Mouse (Mus musculus) stomach, embryonic 14.5 days (tissue): Measurements from ENCODE around the gene Igfbp1. TPM values are rescaled to one million over a fixed set of nuclear protein-coding genes. Genes with fewer than 3 reads are reported as not detected.
"Not testable (repeated sequence)": the region's sequence is repeated elsewhere in the genome, so short reads cannot be mapped to it uniquely, and the experiment has no call there.

Experiments
- ATAC-seq: fragments of 200-750 bp; cut with Nextera tagmentation; 2 replicates; pipeline ENCODE4 v1.8.0; 2017; ENCODE audit warnings: low read depth, moderate TSS enrichment; ENCODE audit not compliant: insufficient number of reproducible peaks, insufficient read depth, low FRiP score
- H3K27ac ChIP-seq: fragments of 300-500 bp; sonication (generic); 2 replicates; pipeline ENCODE4 v1.5.1; 2014; ENCODE audit warnings: mild to moderate bottlenecking, low read length, moderate library complexity, mixed read lengths
- H3K27me3 ChIP-seq: fragments of 300-500 bp; sonication (generic); 2 replicates; pipeline ENCODE4 v1.6.1; 2014; ENCODE audit warnings: low read length, control low read depth, mixed read lengths; ENCODE audit not compliant: control insufficient read depth, insufficient read depth
- H3K36me3 ChIP-seq: fragments of 300-500 bp; sonication (generic); 2 replicates; pipeline ENCODE4 v1.6.1; 2014; ENCODE audit warnings: mild to moderate bottlenecking, control low read depth, low read length, moderate library complexity, mixed read lengths; ENCODE audit not compliant: control insufficient read depth, insufficient read depth
- H3K4me1 ChIP-seq: fragments of 300-500 bp; sonication (generic); 2 replicates; pipeline ENCODE4 v1.6.1; 2014; ENCODE audit warnings: low read length, control low read depth, mixed read lengths; ENCODE audit not compliant: control insufficient read depth, insufficient read depth
- H3K4me2 ChIP-seq: fragments of 300-500 bp; sonication (generic); replicated peaks from 2 replicates; pipeline ENCODE4 v1.6.1; 2014; ENCODE audit warnings: low read depth, low read length, control low read depth
- H3K4me3 ChIP-seq: fragments of 300-500 bp; sonication (generic); 2 replicates; pipeline ENCODE4 v1.5.1; 2014; ENCODE audit warnings: low read depth, low read length, control low read depth
- H3K9ac ChIP-seq: fragments of 300-500 bp; sonication (generic); replicated peaks from 2 replicates; pipeline ENCODE4 v1.6.1; 2014; ENCODE audit warnings: low read depth, mild to moderate bottlenecking, control low read depth, low read length, moderate library complexity, mixed read lengths
- H3K9me3 ChIP-seq: fragments of 300-500 bp; sonication (generic); 2 replicates; pipeline ENCODE4 v1.6.1; 2016; ENCODE audit warnings: low read depth, low read length, control low read depth; ENCODE audit not compliant: control insufficient read depth
- WGBS: fragments of 180-500 bp; shearing (Covaris S2); extraction: QIAGEN DNeasy Blood & Tissue Kit; methylation state at CpG from one replicate; pipeline ENCODE4 v1.1.7; 2014; 5-methylcytosine and 5-hydroxymethylcytosine counted together
- polyA plus RNA-seq: library from polyadenylated mRNA; unstranded; fragments of >200 nt; fragmentation: Nextera tagmentation; extraction: Ambion mirVana; gene quantifications from 2 replicates; pipeline ENCODE4 v1.2.1, GENCODE M21; 2014

Igfbp1 gene
- polyA plus RNA-seq, 1 experiment from 2014 or later, result 1.7 TPM

GRCm38 (mm10) chr11:7213161-7213500 is 15.5 kb downstream of the Igfbp1 start:
- H3K9me3 ChIP-seq, result no peaks in the 10 kb centered on the region
- H3K4me2 ChIP-seq, result peak overlapping the region; percentile 85
- no peak for ATAC-seq
- peaks cover 6% of the 10 kb centered on the region; the same call in 1 of the 2 replicates for H3K36me3 ChIP-seq
- no peak overlapping the region for H3K27ac ChIP-seq
- peaks cover 8% of the 10 kb centered on the region; the same call in 1 of the 2 replicates for H3K27me3 ChIP-seq
- 3% methylated on average over 19 of the region's 19 CpGs for WGBS
- peak overlapping the region; percentile 56 for H3K4me3 ChIP-seq
- H3K4me1 ChIP-seq, result peaks cover 10% of the 10 kb centered on the region; the same call in 1 of the 2 replicates
- peak overlapping the region; percentile 42; the same call in 1 of the 2 replicates for H3K9ac ChIP-seq

GRCm38 (mm10) chr11:7213501-7214341 is 16.1 kb downstream of the Igfbp1 start, which contains the start of gene Igfbp3:
TSS of gene Igfbp3 (minus strand) at chr11:7213923.
- peaks cover 6% of the 10 kb centered on the region; the same call in 1 of the 2 replicates for H3K36me3 ChIP-seq
- H3K9me3 ChIP-seq, result no peaks in the 10 kb centered on the region
- no peak within 1 kb of the TSS for H3K27ac ChIP-seq
- H3K4me3 ChIP-seq, result peak within 1 kb of the TSS; percentile 56
- peak within 1 kb of the TSS; percentile 85 for H3K4me2 ChIP-seq
- peak within 1 kb of the TSS; percentile 42; the same call in 1 of the 2 replicates for H3K9ac ChIP-seq
- H3K4me1 ChIP-seq, result peaks cover 10% of the 10 kb centered on the region; the same call in 1 of the 2 replicates
- ATAC-seq, result peak; percentile 79
- H3K27me3 ChIP-seq, result peaks cover 8% of the 10 kb centered on the region; the same call in 1 of the 2 replicates
- 1% methylated on average over 98 of the region's 104 CpGs for WGBS

- ATAC-seq, result no peak
- Histone ChIP-seq H3K9me3 (no peaks in the 10 kb centered on the region), H3K27me3 (peaks cover 8% of the 10 kb centered on the region; the same call in 1 of the 2 replicates), H3K4me1 (peaks cover 10% of the 10 kb centered on the region; the same call in 1 of the 2 replicates), H3K4me3 (peak overlapping the region; percentile 56), H3K4me2 (peak overlapping the region; percentile 85), H3K9ac (no peak overlapping the region), H3K27ac (no peak overlapping the region), H3K36me3 (0 out of 2 replicates have a peak, but pooled peaks cover under 1% of the 10 kb centered on the region)
- WGBS, result 2% methylated on average over 12 of the region's 12 CpGs
Observed at GRCm38 (mm10) chr11:7214342-7214660, 16.7 kb downstream of the Igfbp1 start.

GRCm38 (mm10) chr11:7214761-7215160 is 17.2 kb downstream of the Igfbp1 start:
- no peak overlapping the region; the same call in 1 of the 2 replicates for H3K4me3 ChIP-seq
- 5% methylated on average over 14 of the region's 14 CpGs for WGBS

GRCm38 (mm10) chr11:7215703-7216102 is 18.1 kb downstream of the Igfbp1 start:
- Histone ChIP-seq H3K9ac (no peak overlapping the region), H3K36me3 (no peaks in the 10 kb centered on the region), H3K27me3 (peaks cover 8% of the 10 kb centered on the region; the same call in 1 of the 2 replicates), H3K4me1 (peaks cover 10% of the 10 kb centered on the region; the same call in 1 of the 2 replicates), H3K4me2 (no peak overlapping the region), H3K27ac (no peak overlapping the region), H3K4me3 (no peak overlapping the region), H3K9me3 (no peaks in the 10 kb centered on the region)
- no peak for ATAC-seq
- WGBS, result 15% methylated on average over 8 of the region's 8 CpGs

More at GRCm38 (mm10) chr11:7214761-7215160, 17.2 kb downstream of the Igfbp1 start:
- Histone ChIP-seq H3K27me3 (peaks cover 8% of the 10 kb centered on the region; the same call in 1 of the 2 replicates), H3K27ac (no peak overlapping the region), H3K9ac (no peak overlapping the region), H3K9me3 (no peaks in the 10 kb centered on the region), H3K4me2 (peak overlapping the region; percentile 85), H3K36me3 (no peaks in the 10 kb centered on the region), H3K4me1 (peaks cover 10% of the 10 kb centered on the region; the same call in 1 of the 2 replicates)
- no peak for ATAC-seq

- H3K36me3 ChIP-seq, H3K4me1 ChIP-seq, H3K4me2 ChIP-seq, H3K27me3 ChIP-seq, ATAC-seq, H3K27ac ChIP-seq, H3K4me3 ChIP-seq, H3K9me3 ChIP-seq, H3K9ac ChIP-seq: not testable (repeated sequence)
- 75% methylated on average over 8 of the region's 8 CpGs for WGBS
Observed at GRCm38 (mm10) chr11:7221826-7222225, 24.2 kb downstream of the Igfbp1 start.

GRCm38 (mm10) chr11:7226200-7226599 is 28.6 kb downstream of the Igfbp1 start:
- Histone ChIP-seq H3K4me3 (no peak overlapping the region), H3K9me3 (no peaks in the 10 kb centered on the region), H3K36me3 (no peaks in the 10 kb centered on the region), H3K27ac (no peak overlapping the region), H3K9ac (no peak overlapping the region), H3K4me1 (no peaks in the 10 kb centered on the region), H3K27me3 (no peaks in the 10 kb centered on the region), H3K4me2 (no peak overlapping the region)
- no peak for ATAC-seq
- 67% methylated on average over 2 of the region's 2 CpGs for WGBS

- Histone ChIP-seq H3K9ac (no peak overlapping the region), H3K4me1 (no peaks in the 10 kb centered on the region), H3K9me3 (no peaks in the 10 kb centered on the region), H3K4me2 (no peak overlapping the region), H3K27me3 (no peaks in the 10 kb centered on the region), H3K4me3 (no peak overlapping the region), H3K27ac (no peak overlapping the region), H3K36me3 (no peaks in the 10 kb centered on the region)
- 72% methylated on average over 7 of the region's 7 CpGs for WGBS
- ATAC-seq, result peak; percentile 43; the same call in 1 of the 2 replicates
Observed at GRCm38 (mm10) chr11:7226810-7227550, 29.4 kb downstream of the Igfbp1 start.
